Mouse (Mus musculus): ENCODE measurements around the gene Olfr1206. TPM values are rescaled to one million over a fixed set of nuclear protein-coding genes. Genes with fewer than 3 reads are reported as not detected.

The Olfr1206 gene
- not detected in 2 replicates for polyA plus RNA-seq (2014; fragmentation: Nextera tagmentation; extraction: Ambion mirVana)

DNA sequence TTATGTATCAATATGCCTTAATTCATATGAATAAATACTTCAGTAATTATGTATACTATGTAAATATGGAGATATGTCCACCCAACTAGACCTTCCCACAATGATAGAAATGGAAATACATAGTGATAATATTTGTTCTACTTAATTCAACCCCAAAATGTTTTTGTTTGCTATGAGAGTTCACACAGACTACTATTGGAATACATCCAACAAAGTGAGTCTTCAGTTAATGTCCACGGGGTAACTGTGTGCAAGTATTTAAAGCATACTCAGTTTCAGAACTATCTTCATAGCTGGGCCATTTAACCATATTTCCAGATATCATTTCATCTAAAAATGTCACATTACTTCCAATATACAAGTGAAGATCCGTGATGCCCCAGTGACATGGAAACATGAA is at the start of gene Olfr1206:
Gene Olfr1206, plus strand, starts transcription at position 301 of the 400 bp plus-strand sequence.
- H3K4me1 ChIP-seq (ENCODE audit: control insufficient read depth, insufficient read depth, low read length): no peaks in the 10 kb centered on the region
- no peak within 1 kb of the TSS for H3K4me2 ChIP-seq (ENCODE audit: low read length)
- H3K36me3 ChIP-seq (ENCODE audit: control insufficient read depth, insufficient read depth, low read length): no peaks in the 10 kb centered on the region
- no peak within 1 kb of the TSS for H3K27ac ChIP-seq (replicated peaks; ENCODE audit: low read depth, low read length)
- DNase-seq (no peak), ATAC-seq (ENCODE audit: low FRiP score, low TSS enrichment) (no peak)
- H3K9ac ChIP-seq (replicated peaks; ENCODE audit: low read length): no peak within 1 kb of the TSS
- no peaks in the 10 kb centered on the region for H3K9me3 ChIP-seq (ENCODE audit: control insufficient read depth, low read length)
- H3K4me3 ChIP-seq (replicated peaks; ENCODE audit: low read depth, low read length): no peak within 1 kb of the TSS
- no peaks in the 10 kb centered on the region for H3K27me3 ChIP-seq (ENCODE audit: control insufficient read depth, insufficient read depth, low read length)
- WGBS: 88% methylated on average over 2 of the region's 2 CpGs

DNA sequence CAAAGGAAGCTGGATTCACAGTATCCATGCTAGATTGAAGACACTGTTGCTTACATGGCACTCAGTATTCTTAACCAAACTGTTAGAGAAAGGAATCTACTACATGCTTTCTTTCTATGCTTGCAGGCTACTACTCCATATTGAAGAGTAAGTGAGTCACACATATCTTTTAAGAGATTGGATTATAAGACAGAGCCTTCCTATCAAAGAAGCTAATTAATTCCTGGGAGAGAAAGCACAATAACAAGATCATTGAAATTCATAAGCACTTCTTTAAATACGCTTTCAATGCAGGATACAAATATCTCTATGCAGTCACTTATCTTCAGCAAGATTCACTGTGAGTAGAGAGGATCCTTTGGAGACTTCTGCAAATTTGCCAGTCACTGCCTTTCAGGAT is 48.8 kb upstream of the Olfr1206 start, which contains the start of gene Olfr1202:
Gene Olfr1202, plus strand, starts transcription at position 301 of the 400 bp plus-strand sequence.
- Histone ChIP-seq H3K4me2 (ENCODE audit: low read length) (no peak within 1 kb of the TSS), H3K27me3 (ENCODE audit: control insufficient read depth, insufficient read depth, low read length) (no peaks in the 10 kb centered on the region), H3K4me3 (replicated peaks; ENCODE audit: low read depth, low read length) (no peak within 1 kb of the TSS), H3K36me3 (ENCODE audit: control insufficient read depth, insufficient read depth, low read length) (no peaks in the 10 kb centered on the region), H3K4me1 (ENCODE audit: control insufficient read depth, insufficient read depth, low read length) (no peaks in the 10 kb centered on the region), H3K27ac (replicated peaks; ENCODE audit: low read depth, low read length) (no peak within 1 kb of the TSS), H3K9me3 (ENCODE audit: control insufficient read depth, low read length) (no peaks in the 10 kb centered on the region), H3K9ac (replicated peaks; ENCODE audit: low read length) (no peak within 1 kb of the TSS)
- ATAC-seq (ENCODE audit: low FRiP score, low TSS enrichment) (no peak), DNase-seq (no peak)
- WGBS: 61% methylated on average over 1 of the region's 1 CpGs

DNA sequence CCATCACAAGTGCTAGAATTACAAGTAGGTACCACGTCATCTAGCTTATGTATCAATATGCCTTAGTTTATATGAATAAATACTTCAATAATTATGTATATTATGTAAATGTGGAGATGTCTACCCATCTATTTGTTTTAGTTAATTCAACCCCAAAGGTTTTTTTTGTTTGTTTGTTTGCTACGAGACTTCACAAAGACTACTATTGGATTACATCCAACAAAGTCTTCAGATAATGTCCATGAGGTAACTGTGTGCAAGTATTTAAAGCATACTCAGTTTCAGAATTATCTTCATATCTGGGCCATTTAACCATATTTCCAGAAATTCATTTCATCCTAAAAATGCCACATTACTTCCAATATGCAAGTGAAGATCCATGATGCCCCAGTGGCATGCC is 33.6 kb upstream of the Olfr1206 start, which contains the start of gene Olfr1205:
Gene Olfr1205, plus strand, starts transcription at position 301 of the 400 bp plus-strand sequence.
- Histone ChIP-seq H3K4me1 (ENCODE audit: control insufficient read depth, insufficient read depth, low read length) (no peaks in the 10 kb centered on the region), H3K36me3 (ENCODE audit: control insufficient read depth, insufficient read depth, low read length) (no peaks in the 10 kb centered on the region), H3K4me3 (replicated peaks; ENCODE audit: low read depth, low read length) (no peak within 1 kb of the TSS), H3K9me3 (ENCODE audit: control insufficient read depth, low read length) (no peaks in the 10 kb centered on the region), H3K27ac (replicated peaks; ENCODE audit: low read depth, low read length) (no peak within 1 kb of the TSS), H3K27me3 (ENCODE audit: control insufficient read depth, insufficient read depth, low read length) (no peaks in the 10 kb centered on the region), H3K9ac (replicated peaks; ENCODE audit: low read length) (no peak within 1 kb of the TSS), H3K4me2 (ENCODE audit: low read length) (no peak within 1 kb of the TSS)
- DNase-seq (no peak), ATAC-seq (ENCODE audit: low FRiP score, low TSS enrichment) (no peak; the same call in 1 of the 2 replicates)
- WGBS: 93% methylated on average over 2 of the region's 2 CpGs

DNA sequence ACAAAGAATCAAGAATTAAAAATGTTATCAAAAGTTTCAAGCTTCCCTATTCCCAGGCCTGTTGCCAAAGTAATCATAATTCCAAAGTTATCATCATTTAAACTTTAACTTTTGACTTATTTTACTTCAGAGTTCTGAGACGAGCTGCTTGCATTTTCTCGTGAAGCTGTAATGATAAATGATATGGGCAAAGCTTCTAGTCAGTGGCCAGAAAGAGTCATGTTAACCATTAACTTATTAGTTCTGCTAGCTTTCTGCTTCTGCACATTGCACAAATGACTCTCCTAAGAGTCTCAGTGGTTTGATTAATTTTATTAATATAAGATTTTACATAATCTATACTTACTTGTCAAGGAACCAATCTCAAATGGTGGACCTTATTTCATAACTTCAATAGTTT is 24.6 kb upstream of the Olfr1206 start:
- no peaks in the 10 kb centered on the region for H3K36me3 ChIP-seq (ENCODE audit: control insufficient read depth, insufficient read depth, low read length)
- H3K4me3 ChIP-seq (replicated peaks; ENCODE audit: low read depth, low read length): no peak overlapping the region
- H3K9ac ChIP-seq (replicated peaks; ENCODE audit: low read length): no peak overlapping the region
- 95% methylated on average over 2 of the region's 2 CpGs for WGBS
- no peaks in the 10 kb centered on the region for H3K27me3 ChIP-seq (ENCODE audit: control insufficient read depth, insufficient read depth, low read length)
- H3K27ac ChIP-seq (replicated peaks; ENCODE audit: low read depth, low read length): no peak overlapping the region
- H3K9me3 ChIP-seq (ENCODE audit: control insufficient read depth, low read length): no peaks in the 10 kb centered on the region
- ATAC-seq (ENCODE audit: low FRiP score, low TSS enrichment) (no peak), DNase-seq (no peak)
- H3K4me2 ChIP-seq (ENCODE audit: low read length): no peak overlapping the region
- H3K4me1 ChIP-seq (ENCODE audit: control insufficient read depth, insufficient read depth, low read length): no peaks in the 10 kb centered on the region

DNA sequence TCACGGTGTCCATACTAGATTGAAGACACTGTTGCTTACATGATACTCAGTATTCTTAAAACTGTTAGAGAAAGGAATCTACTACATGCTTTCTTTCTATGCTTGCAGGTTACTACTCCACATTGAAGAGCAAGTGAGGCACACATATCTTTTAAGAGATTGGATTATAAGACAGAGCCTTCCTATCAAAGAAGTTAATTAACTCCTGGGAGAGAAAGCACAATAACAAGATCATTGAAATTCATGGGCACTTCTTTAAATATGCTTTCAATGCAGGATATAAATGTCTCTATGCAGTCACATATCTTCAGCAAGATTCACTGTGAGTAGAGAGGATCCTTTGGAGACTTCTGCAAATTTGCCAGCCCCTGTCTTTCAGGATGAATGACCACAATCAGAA is 14.0 kb upstream of the Olfr1206 start, which contains the start of gene Olfr1204:
Gene Olfr1204, plus strand, starts transcription at position 301 of the 400 bp plus-strand sequence.
- H3K4me2 ChIP-seq (ENCODE audit: low read length): no peak within 1 kb of the TSS
- WGBS: 88% methylated on average over 1 of the region's 1 CpGs
- H3K27ac ChIP-seq (replicated peaks; ENCODE audit: low read depth, low read length): no peak within 1 kb of the TSS
- no peaks in the 10 kb centered on the region for H3K27me3 ChIP-seq (ENCODE audit: control insufficient read depth, insufficient read depth, low read length)
- no peak within 1 kb of the TSS for H3K9ac ChIP-seq (replicated peaks; ENCODE audit: low read length)
- no peaks in the 10 kb centered on the region for H3K36me3 ChIP-seq (ENCODE audit: control insufficient read depth, insufficient read depth, low read length)
- no peaks in the 10 kb centered on the region for H3K4me1 ChIP-seq (ENCODE audit: control insufficient read depth, insufficient read depth, low read length)
- ATAC-seq (ENCODE audit: low FRiP score, low TSS enrichment) (no peak), DNase-seq (no peak)
- H3K9me3 ChIP-seq (ENCODE audit: control insufficient read depth, low read length): no peaks in the 10 kb centered on the region
- H3K4me3 ChIP-seq (replicated peaks; ENCODE audit: low read depth, low read length): no peak within 1 kb of the TSS

DNA sequence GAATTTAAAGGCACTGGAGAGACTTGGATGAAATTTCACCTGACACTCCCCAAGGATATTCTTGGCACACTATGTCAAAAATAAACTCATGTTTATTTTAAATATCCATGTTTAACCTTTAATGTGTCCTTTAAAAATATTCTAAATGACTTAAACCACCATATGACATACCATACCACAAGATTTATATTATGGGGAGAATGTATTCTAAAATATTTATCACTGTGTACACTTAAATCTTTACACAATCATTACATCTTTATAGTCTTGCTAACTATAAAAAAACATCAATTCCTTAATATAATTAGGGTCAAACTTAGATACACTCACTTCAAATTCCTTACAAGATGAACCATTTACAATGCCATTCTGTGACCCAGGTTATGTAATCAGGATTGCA is 39.2 kb downstream of the Olfr1206 start, which contains the start of gene Olfr1208:
Gene Olfr1208, minus strand, starts transcription at position 101 of the 400 bp plus-strand sequence.
- no peak for ATAC-seq (ENCODE audit: low FRiP score, low TSS enrichment)
- H3K27me3 ChIP-seq (ENCODE audit: control insufficient read depth, insufficient read depth, low read length): no peaks in the 10 kb centered on the region

DNA sequence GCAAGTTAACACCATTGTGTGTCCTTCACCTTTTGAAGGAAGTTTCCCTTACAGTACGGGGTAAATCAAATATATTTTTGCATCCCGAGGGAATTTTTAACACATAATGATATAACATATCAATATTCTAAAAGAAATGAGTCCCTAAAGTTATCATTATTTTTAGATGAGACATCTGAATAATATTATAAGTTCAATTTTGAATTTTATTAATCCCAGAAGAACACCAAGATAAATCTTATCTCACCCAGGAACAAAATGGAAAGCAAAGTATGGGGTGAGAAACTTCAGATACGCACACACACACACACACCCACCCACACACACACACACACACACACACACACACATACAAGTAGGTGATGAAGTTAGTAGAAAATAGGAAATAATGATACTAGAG is 52.0 kb downstream of the Olfr1206 start, which contains the start of gene Olfr1209:
Gene Olfr1209, minus strand, starts transcription at position 101 of the 400 bp plus-strand sequence.
- H3K4me3 ChIP-seq (replicated peaks; ENCODE audit: low read depth, low read length): no peak within 1 kb of the TSS
- no peak for DNase-seq
- 90% methylated on average over 3 of the region's 3 CpGs for WGBS

More for the DNA sequence above, 39.2 kb downstream of the Olfr1206 start, which contains the start of gene Olfr1208:
- Histone ChIP-seq H3K4me2 (ENCODE audit: low read length) (no peak within 1 kb of the TSS), H3K36me3 (ENCODE audit: control insufficient read depth, insufficient read depth, low read length) (no peaks in the 10 kb centered on the region), H3K4me1 (ENCODE audit: control insufficient read depth, insufficient read depth, low read length) (no peaks in the 10 kb centered on the region), H3K4me3 (replicated peaks; ENCODE audit: low read depth, low read length) (no peak within 1 kb of the TSS), H3K9me3 (ENCODE audit: control insufficient read depth, low read length) (no peaks in the 10 kb centered on the region), H3K27ac (replicated peaks; ENCODE audit: low read depth, low read length) (no peak within 1 kb of the TSS), H3K9ac (replicated peaks; ENCODE audit: low read length) (no peak within 1 kb of the TSS)
- DNase-seq: no peak

More for the DNA sequence above, 52.0 kb downstream of the Olfr1206 start, which contains the start of gene Olfr1209:
- no peaks in the 10 kb centered on the region for H3K9me3 ChIP-seq (ENCODE audit: control insufficient read depth, low read length)
- no peaks in the 10 kb centered on the region for H3K36me3 ChIP-seq (ENCODE audit: control insufficient read depth, insufficient read depth, low read length)
- no peaks in the 10 kb centered on the region for H3K4me1 ChIP-seq (ENCODE audit: control insufficient read depth, insufficient read depth, low read length)
- H3K27ac ChIP-seq (replicated peaks; ENCODE audit: low read depth, low read length): no peak within 1 kb of the TSS
- H3K9ac ChIP-seq (replicated peaks; ENCODE audit: low read length): no peak within 1 kb of the TSS
- H3K4me2 ChIP-seq (ENCODE audit: low read length): no peak within 1 kb of the TSS
- no peaks in the 10 kb centered on the region for H3K27me3 ChIP-seq (ENCODE audit: control insufficient read depth, insufficient read depth, low read length)
- ATAC-seq (ENCODE audit: low FRiP score, low TSS enrichment): no peak

Other genes with a start within 250 kb of the Olfr1206 start
- gene Olfr1191-ps1, start 222.7 kb upstream of the Olfr1206 start, polyA plus RNA-seq (2014; fragmentation: Nextera tagmentation; extraction: Ambion mirVana): not detected in 2 replicates
- not detected in 2 replicates for gene Olfr1192-ps1, start 214.7 kb upstream of the Olfr1206 start, polyA plus RNA-seq (2014; fragmentation: Nextera tagmentation; extraction: Ambion mirVana)
- not detected in 2 replicates for gene Olfr1193, start 187.6 kb upstream of the Olfr1206 start, polyA plus RNA-seq (2014; fragmentation: Nextera tagmentation; extraction: Ambion mirVana)
- not detected in 2 replicates for gene Olfr1195, start 174.0 kb upstream of the Olfr1206 start, polyA plus RNA-seq (2014; fragmentation: Nextera tagmentation; extraction: Ambion mirVana)
- gene Olfr1196, start 158.6 kb upstream of the Olfr1206 start, polyA plus RNA-seq (2014; fragmentation: Nextera tagmentation; extraction: Ambion mirVana): not detected in 2 replicates
- gene Olfr1197, start 130.9 kb upstream of the Olfr1206 start, polyA plus RNA-seq (2014; fragmentation: Nextera tagmentation; extraction: Ambion mirVana): not detected in 2 replicates
- not detected in 2 replicates for gene Olfr1198, start 111.9 kb upstream of the Olfr1206 start, polyA plus RNA-seq (2014; fragmentation: Nextera tagmentation; extraction: Ambion mirVana)
- not detected in 2 replicates for gene Olfr1199, start 102.8 kb upstream of the Olfr1206 start, polyA plus RNA-seq (2014; fragmentation: Nextera tagmentation; extraction: Ambion mirVana)
- not detected in 2 replicates for gene Olfr1200, start 92.7 kb upstream of the Olfr1206 start, polyA plus RNA-seq (2014; fragmentation: Nextera tagmentation; extraction: Ambion mirVana)
- gene Olfr1201, start 70.2 kb upstream of the Olfr1206 start, polyA plus RNA-seq (2014; fragmentation: Nextera tagmentation; extraction: Ambion mirVana): not detected in 2 replicates
- not detected in 2 replicates for gene Olfr1202, start 48.7 kb upstream of the Olfr1206 start, polyA plus RNA-seq (2014; fragmentation: Nextera tagmentation; extraction: Ambion mirVana)
- gene Olfr1205, start 33.5 kb upstream of the Olfr1206 start, polyA plus RNA-seq (2014; fragmentation: Nextera tagmentation; extraction: Ambion mirVana): not detected in 2 replicates
- not detected in 2 replicates for gene Olfr1204, start 13.9 kb upstream of the Olfr1206 start, polyA plus RNA-seq (2014; fragmentation: Nextera tagmentation; extraction: Ambion mirVana)
- not detected in 2 replicates for gene Olfr1208, start 39.1 kb downstream of the Olfr1206 start, polyA plus RNA-seq (2014; fragmentation: Nextera tagmentation; extraction: Ambion mirVana)
- gene Olfr1209, start 51.9 kb downstream of the Olfr1206 start, polyA plus RNA-seq (2014; fragmentation: Nextera tagmentation; extraction: Ambion mirVana): not detected in 2 replicates
- gene Olfr1211, start 74.9 kb downstream of the Olfr1206 start, polyA plus RNA-seq (2014; fragmentation: Nextera tagmentation; extraction: Ambion mirVana): not detected in 2 replicates
- not detected in 2 replicates for gene Olfr1212, start 90.7 kb downstream of the Olfr1206 start, polyA plus RNA-seq (2014; fragmentation: Nextera tagmentation; extraction: Ambion mirVana)
- gene Gm13762, start 117.0 kb downstream of the Olfr1206 start, polyA plus RNA-seq (2014; fragmentation: Nextera tagmentation; extraction: Ambion mirVana): not detected in 2 replicates
- gene Olfr1214, start 129.4 kb downstream of the Olfr1206 start, polyA plus RNA-seq (2014; fragmentation: Nextera tagmentation; extraction: Ambion mirVana): not detected in 2 replicates
- gene Olfr1215, start 143.7 kb downstream of the Olfr1206 start, polyA plus RNA-seq (2014; fragmentation: Nextera tagmentation; extraction: Ambion mirVana): not detected in 2 replicates
- gene Olfr1216, start 155.1 kb downstream of the Olfr1206 start, polyA plus RNA-seq (2014; fragmentation: Nextera tagmentation; extraction: Ambion mirVana): not detected in 2 replicates
- not detected in 2 replicates for gene Olfr1217, start 168.8 kb downstream of the Olfr1206 start, polyA plus RNA-seq (2014; fragmentation: Nextera tagmentation; extraction: Ambion mirVana)
- gene Olfr1218, start 198.0 kb downstream of the Olfr1206 start, polyA plus RNA-seq (2014; fragmentation: Nextera tagmentation; extraction: Ambion mirVana): not detected in 2 replicates
- not detected in 2 replicates for gene Olfr1219, start 220.3 kb downstream of the Olfr1206 start, polyA plus RNA-seq (2014; fragmentation: Nextera tagmentation; extraction: Ambion mirVana)
- gene Olfr1220, start 243.6 kb downstream of the Olfr1206 start, polyA plus RNA-seq (2014; fragmentation: Nextera tagmentation; extraction: Ambion mirVana): not detected in 2 replicates

All from midbrain, embryonic 14.5 days (tissue).